Mouse (Mus musculus) midbrain, embryonic 12.5 days (tissue): ENCODE measurements around the gene Hhipl1. TPM values are rescaled to one million over a fixed set of nuclear protein-coding genes. Genes with fewer than 3 reads are reported as not detected.

ENCODE experiments used
- ATAC-seq: fragments of 200-750 bp; cut with Nextera tagmentation; 2 replicates; pipeline ENCODE4 v1.8.0; 2017; ENCODE audit warnings: low read depth, moderate TSS enrichment, moderate library complexity; ENCODE audit not compliant: low FRiP score
- H3K27ac ChIP-seq: fragments of 300-500 bp; sonication (generic); replicated peaks from 2 replicates; pipeline ENCODE4 v1.5.1; 2016; ENCODE audit warnings: mild to moderate bottlenecking
- H3K27me3 ChIP-seq: fragments of 300-500 bp; sonication (generic); 2 replicates; pipeline ENCODE4 v1.6.1; 2016; ENCODE audit warnings: mild to moderate bottlenecking
- H3K36me3 ChIP-seq: fragments of 300-500 bp; sonication (generic); 2 replicates; pipeline ENCODE4 v1.6.1; 2016
- H3K4me1 ChIP-seq: fragments of 300-500 bp; sonication (generic); 2 replicates; pipeline ENCODE4 v1.6.1; 2016
- H3K4me2 ChIP-seq: fragments of 300-500 bp; sonication (generic); replicated peaks from 2 replicates; pipeline ENCODE4 v1.6.1; 2016; ENCODE audit warnings: mild to moderate bottlenecking, moderate library complexity
- H3K4me3 ChIP-seq: fragments of 300-500 bp; sonication (generic); 2 replicates; pipeline ENCODE4 v1.5.1; 2016; ENCODE audit warnings: mild to moderate bottlenecking
- H3K9ac ChIP-seq: fragments of 300-500 bp; sonication (generic); replicated peaks from 2 replicates; pipeline ENCODE4 v1.6.1; 2016; ENCODE audit warnings: mild to moderate bottlenecking, moderate library complexity
- H3K9me3 ChIP-seq: fragments of 300-500 bp; sonication (generic); 2 replicates; pipeline ENCODE4 v1.6.1; 2016; ENCODE audit warnings: mild to moderate bottlenecking
- WGBS: fragments of 180-500 bp; shearing (Covaris S2); methylation state at CpG from one replicate; pipeline ENCODE4 v1.1.7; 2016; 5-methylcytosine and 5-hydroxymethylcytosine counted together
- polyA plus RNA-seq: library from polyadenylated mRNA; unstranded; fragments of >200 nt; fragmentation: Nextera tagmentation; extraction: Ambion mirVana; gene quantifications from 2 replicates; pipeline ENCODE4 v1.2.1, GENCODE M21; 2016

The Hhipl1 gene
- polyA plus RNA-seq, 1 experiment from 2014 or later = 5.0 TPM

- Histone ChIP-seq H3K27me3 (no peaks in the 10 kb centered on the region), H3K9ac (no peak overlapping the region), H3K9me3 (no peaks in the 10 kb centered on the region), H3K36me3 (no peaks in the 10 kb centered on the region), H3K4me2 (no peak overlapping the region), H3K4me1 (0 out of 2 replicates have a peak, but pooled peaks cover 6% of the 10 kb centered on the region), H3K4me3 (no peak overlapping the region), H3K27ac (no peak overlapping the region)
- no peak for ATAC-seq
- 76% methylated on average over 17 of the region's 17 CpGs for WGBS
These were observed 66.2 kb downstream of the Hhipl1 start for GRCm38 (mm10) chr12:108372241-108372640.

GRCm38 (mm10) chr12:108373611-108374010 lies 67.5 kb downstream of the Hhipl1 start:
- WGBS = 75% methylated on average over 9 of the region's 9 CpGs
- Histone ChIP-seq H3K4me2 (no peak overlapping the region), H3K36me3 (no peaks in the 10 kb centered on the region), H3K9ac (no peak overlapping the region), H3K27ac (no peak overlapping the region), H3K4me1 (0 out of 2 replicates have a peak, but pooled peaks cover 6% of the 10 kb centered on the region), H3K27me3 (no peaks in the 10 kb centered on the region), H3K9me3 (no peaks in the 10 kb centered on the region), H3K4me3 (no peak overlapping the region)
- ATAC-seq = no peak

- Histone ChIP-seq H3K27me3 (no peaks in the 10 kb centered on the region), H3K4me3 (no peak overlapping the region), H3K27ac (no peak overlapping the region), H3K9ac (no peak overlapping the region), H3K36me3 (no peaks in the 10 kb centered on the region), H3K4me2 (no peak overlapping the region), H3K9me3 (no peaks in the 10 kb centered on the region), H3K4me1 (no peaks in the 10 kb centered on the region)
- 80% methylated on average over 8 of the region's 8 CpGs for WGBS
- ATAC-seq = no peak
These were observed 68.6 kb downstream of the Hhipl1 start for GRCm38 (mm10) chr12:108374689-108375088.

- H3K27me3 ChIP-seq = no peaks in the 10 kb centered on the region
- H3K4me3 ChIP-seq = no peak overlapping the region
- H3K4me1 ChIP-seq = 0 out of 2 replicates have a peak, but pooled peaks cover 4% of the 10 kb centered on the region
- H3K9ac ChIP-seq = no peak overlapping the region
- no peaks in the 10 kb centered on the region for H3K36me3 ChIP-seq
- 87% methylated on average over 13 of the region's 13 CpGs for WGBS
- no peak overlapping the region for H3K27ac ChIP-seq
- no peaks in the 10 kb centered on the region for H3K9me3 ChIP-seq
- ATAC-seq = no peak
- H3K4me2 ChIP-seq = no peak overlapping the region
These were observed 72.5 kb downstream of the Hhipl1 start for GRCm38 (mm10) chr12:108378379-108379133.

Other genes with a start within 250 kb of the Hhipl1 start
- gene Setd3, start 127.0 kb upstream of the Hhipl1 start, polyA plus RNA-seq = 97.7 and 99.4 TPM in 2 replicates
- 3.8 and 4.0 TPM in 2 replicates for gene Ccnk, start 126.7 kb upstream of the Hhipl1 start, polyA plus RNA-seq
- 17.0 and 21.6 TPM in 2 replicates for gene Ccdc85c, start 30.8 kb upstream of the Hhipl1 start, polyA plus RNA-seq
- gene Cyp46a1, start 28.1 kb downstream of the Hhipl1 start, polyA plus RNA-seq = 21.8 and 24.1 TPM in 2 replicates
- 89.4 and 93.0 TPM in 2 replicates for gene Eml1, start 64.7 kb downstream of the Hhipl1 start, polyA plus RNA-seq
- gene Evl, start 248.4 kb downstream of the Hhipl1 start, polyA plus RNA-seq = 123 and 138 TPM in 2 replicates